Mouse (Mus musculus) limb, embryonic 14.5 days (tissue): Measurements from ENCODE around the gene Rfc5. TPM values are rescaled to one million over a fixed set of nuclear protein-coding genes. Genes with fewer than 3 reads are reported as not detected.
"Not testable (repeated sequence)": the region's sequence is repeated elsewhere in the genome, so short reads cannot be mapped to it uniquely, and the experiment has no call there.

Experiments used
- ATAC-seq: fragments of 200-750 bp; cut with Nextera tagmentation; 2 replicates; pipeline ENCODE4 v1.8.0; 2017; ENCODE audit warnings: low read depth, moderate number of reproducible peaks, moderate TSS enrichment; ENCODE audit not compliant: low FRiP score
- DNase-seq: peaks from one replicate; pipeline ENCODE4 v3.0.0-alpha.2; 2015; ENCODE audit warnings: low spot score
- H3K27ac ChIP-seq: fragments of 300-500 bp; sonication (generic); replicated peaks from 2 replicates; pipeline ENCODE4 v1.5.1; 2014; ENCODE audit warnings: low read depth, mild to moderate bottlenecking, low read length, moderate library complexity, mixed read lengths
- H3K27me3 ChIP-seq: fragments of 300-500 bp; sonication (generic); 2 replicates; pipeline ENCODE4 v1.6.1; 2014; ENCODE audit warnings: low read length, mixed read lengths; ENCODE audit not compliant: control insufficient read depth, insufficient read depth
- H3K36me3 ChIP-seq: fragments of 300-500 bp; sonication (generic); 2 replicates; pipeline ENCODE4 v1.6.1; 2014; ENCODE audit warnings: mild to moderate bottlenecking, low read length, moderate library complexity, mixed read lengths; ENCODE audit not compliant: control insufficient read depth, insufficient read depth
- H3K4me1 ChIP-seq: fragments of 300-500 bp; sonication (generic); 2 replicates; pipeline ENCODE4 v1.6.1; 2014; ENCODE audit warnings: antibody characterized with exemption, low read length, mixed read lengths; ENCODE audit not compliant: control insufficient read depth, insufficient read depth
- H3K4me2 ChIP-seq: fragments of 300-500 bp; sonication (generic); replicated peaks from 2 replicates; pipeline ENCODE4 v1.6.1; 2014; ENCODE audit warnings: low read depth, mild to moderate bottlenecking, low read length, moderate library complexity; ENCODE audit not compliant: severe bottlenecking
- H3K4me3 ChIP-seq: fragments of 300-500 bp; sonication (generic); replicated peaks from 2 replicates; pipeline ENCODE4 v1.5.1; 2014; ENCODE audit warnings: low read length
- H3K9ac ChIP-seq: fragments of 300-500 bp; sonication (generic); 2 replicates; pipeline ENCODE4 v1.6.1; 2014; ENCODE audit warnings: mild to moderate bottlenecking, low read depth, low read length, moderate library complexity; ENCODE audit not compliant: severe bottlenecking
- H3K9me3 ChIP-seq: fragments of 300-500 bp; sonication (generic); 2 replicates; pipeline ENCODE4 v1.6.1; 2016; ENCODE audit warnings: low read length; ENCODE audit not compliant: control insufficient read depth
- POLR2A ChIP-seq: fragments of 200-500 bp; IDR thresholded peaks from 2 replicates; pipeline ENCODE4 v1.8.0; 2012; ENCODE audit warnings: inconsistent platforms, mild to moderate bottlenecking, moderate library complexity, borderline replicate concordance; ENCODE audit not compliant: insufficient read depth, insufficient read length; ENCODE audit errors: extremely low read depth
- WGBS: fragments of 180-500 bp; shearing (Covaris S2); extraction: QIAGEN DNeasy Blood & Tissue Kit; methylation state at CpG from one replicate; pipeline ENCODE4 v1.1.7; 2014; 5-methylcytosine and 5-hydroxymethylcytosine counted together
- polyA plus RNA-seq, 2 experiments: library from polyadenylated mRNA; depleted of rRNA in 1 of 2; stranded (reverse) in 1 of 2; unstranded in 1 of 2; fragments of >200 nt; fragmentation: Nextera tagmentation in 1 of 2; extraction: Ambion mirVana in 1 of 2; gene quantifications; 2 replicates each; pipeline versions ENCODE4 v1.2.1 to v1.2.3; 2012 to 2014

Rfc5 gene
- polyA plus RNA-seq, 2 experiments: 54.7 to 74.7 TPM

DNA sequence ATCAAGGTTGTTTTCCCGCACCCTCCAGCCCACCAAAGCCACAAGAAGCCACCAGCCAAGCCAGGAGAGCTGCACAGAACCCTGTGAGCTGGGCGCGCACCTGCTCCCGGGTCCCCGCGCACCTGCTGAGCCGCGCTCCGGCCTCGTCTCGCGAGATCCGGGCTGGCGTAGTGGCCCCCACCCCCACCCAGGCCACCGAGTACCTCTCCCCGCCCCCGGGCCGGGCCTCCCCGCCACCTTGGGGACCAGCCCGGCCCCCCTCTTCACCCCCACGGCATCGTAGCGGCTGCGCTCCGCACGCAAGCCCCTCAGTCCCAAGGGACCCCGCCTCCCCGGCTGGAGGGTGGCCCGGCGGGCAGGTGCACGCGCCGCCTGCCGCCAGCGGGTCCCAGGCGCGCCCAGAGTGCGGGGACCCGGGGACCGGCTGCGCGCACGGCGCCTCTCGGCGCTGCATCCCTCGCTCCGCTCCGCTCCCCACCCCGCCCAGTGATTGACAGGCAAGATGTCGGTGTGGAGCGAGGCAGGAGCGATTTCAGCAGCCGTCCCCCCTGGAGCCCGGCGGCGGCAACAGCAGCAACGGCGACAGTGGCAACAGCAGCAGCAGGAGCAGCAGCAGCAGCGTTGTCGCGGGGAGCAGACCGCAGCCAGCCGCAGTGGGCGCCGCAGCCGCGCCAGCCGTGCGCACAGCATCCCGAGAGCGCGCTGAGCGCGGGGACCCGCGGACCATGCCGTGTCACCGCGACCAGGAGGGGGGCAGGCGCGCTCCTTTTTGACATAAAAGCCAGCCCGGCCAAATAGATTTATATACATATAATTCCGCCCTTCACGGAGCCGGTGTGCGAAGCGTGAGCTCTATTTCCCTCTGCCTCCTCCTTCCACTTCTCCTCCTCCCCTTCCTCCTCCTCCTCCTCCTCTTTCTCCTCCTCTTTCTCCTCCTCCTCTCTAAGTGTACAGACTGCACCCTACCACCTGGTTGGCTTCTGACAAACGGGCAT is 25.0 kb upstream of the Rfc5 start, which contains the start of gene Ksr2:
Gene Ksr2 (plus strand): TSS at position 494 of the 995 bp plus-strand sequence.
- Histone ChIP-seq H3K27me3 (peaks cover 51% of the 10 kb centered on the region), H3K9ac (peak within 1 kb of the TSS; percentile 43), H3K27ac (no peak within 1 kb of the TSS), H3K4me2 (peak within 1 kb of the TSS; percentile 97), H3K9me3 (no peaks in the 10 kb centered on the region), H3K36me3 (no peaks in the 10 kb centered on the region), H3K4me1 (no peaks in the 10 kb centered on the region), H3K4me3 (peak within 1 kb of the TSS; percentile 54)
- DNase-seq: no peak
- no peak for TF ChIP-seq POLR2A
- under 1% methylated on average over 68 of the region's 89 CpGs for WGBS
- peak; percentile 50; the same call in 1 of the 2 replicates for ATAC-seq

DNA sequence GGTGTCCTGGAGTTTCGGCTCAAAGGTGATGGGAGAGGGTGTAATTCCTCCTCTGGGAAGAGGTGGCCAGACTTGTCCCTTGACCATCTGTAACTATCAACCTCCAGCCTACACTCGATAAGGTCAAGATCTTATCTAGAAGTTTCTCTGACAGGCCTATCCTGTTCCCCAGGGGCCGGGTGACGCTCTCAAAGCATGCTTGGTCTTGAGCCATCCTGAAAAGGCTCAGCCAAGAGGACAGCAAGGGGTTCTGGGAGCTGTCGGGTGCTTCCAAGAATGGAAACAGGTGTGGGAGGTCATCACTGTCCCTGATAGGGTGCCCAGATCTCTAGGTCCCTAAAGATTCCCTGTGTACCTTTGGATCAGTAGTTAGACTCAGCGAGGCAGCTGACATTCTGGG is 20.5 kb upstream of the Rfc5 start:
- no peaks in the 10 kb centered on the region for H3K9me3 ChIP-seq
- TF ChIP-seq POLR2A: no peak
- H3K4me3 ChIP-seq: no peak overlapping the region
- ATAC-seq (no peak), DNase-seq (no peak)
- H3K36me3 ChIP-seq: no peaks in the 10 kb centered on the region
- H3K4me1 ChIP-seq: no peaks in the 10 kb centered on the region
- H3K4me2 ChIP-seq: no peak overlapping the region
- H3K27ac ChIP-seq: no peak overlapping the region
- peaks cover 27% of the 10 kb centered on the region for H3K27me3 ChIP-seq
- H3K9ac ChIP-seq: no peak overlapping the region
- 65% methylated on average over 6 of the region's 6 CpGs for WGBS

GRCm38 (mm10) chr5:117408216-117408615 is 19.4 kb upstream of the Rfc5 start:
- Histone ChIP-seq H3K27me3 (peaks cover 15% of the 10 kb centered on the region), H3K4me1 (no peaks in the 10 kb centered on the region), H3K4me3 (no peak overlapping the region), H3K27ac (no peak overlapping the region), H3K36me3 (no peaks in the 10 kb centered on the region), H3K4me2 (no peak overlapping the region), H3K9me3 (no peaks in the 10 kb centered on the region), H3K9ac (no peak overlapping the region)
- TF ChIP-seq POLR2A: no peak
- 61% methylated on average over 4 of the region's 4 CpGs for WGBS
- ATAC-seq (no peak), DNase-seq (no peak)

DNA sequence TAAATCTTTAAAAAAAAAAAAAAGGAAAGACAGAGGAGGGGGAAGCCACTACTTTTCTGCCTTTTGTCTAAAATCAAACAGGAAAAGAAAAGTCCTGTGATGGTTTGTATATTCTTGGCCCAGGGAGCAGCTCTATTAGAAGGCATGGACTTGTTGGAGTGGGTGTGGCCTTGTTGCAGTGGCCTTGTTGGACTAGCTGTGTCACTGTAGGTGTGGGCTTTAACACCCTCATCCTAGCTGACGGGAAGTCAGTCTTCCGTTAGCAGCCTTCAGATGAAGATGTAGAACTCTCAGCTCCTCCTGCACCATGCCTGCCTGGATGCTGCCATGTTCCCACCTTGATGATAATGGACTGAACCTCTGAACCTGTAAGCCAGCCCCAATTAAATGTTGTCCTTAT is 15.8 kb upstream of the Rfc5 start:
- not testable (repeated sequence) for DNase-seq, H3K27me3 ChIP-seq, ATAC-seq, H3K4me2 ChIP-seq, H3K4me1 ChIP-seq, H3K9me3 ChIP-seq, H3K27ac ChIP-seq, H3K9ac ChIP-seq, H3K36me3 ChIP-seq, H3K4me3 ChIP-seq
- 70% methylated on average over 2 of the region's 2 CpGs for WGBS

DNA sequence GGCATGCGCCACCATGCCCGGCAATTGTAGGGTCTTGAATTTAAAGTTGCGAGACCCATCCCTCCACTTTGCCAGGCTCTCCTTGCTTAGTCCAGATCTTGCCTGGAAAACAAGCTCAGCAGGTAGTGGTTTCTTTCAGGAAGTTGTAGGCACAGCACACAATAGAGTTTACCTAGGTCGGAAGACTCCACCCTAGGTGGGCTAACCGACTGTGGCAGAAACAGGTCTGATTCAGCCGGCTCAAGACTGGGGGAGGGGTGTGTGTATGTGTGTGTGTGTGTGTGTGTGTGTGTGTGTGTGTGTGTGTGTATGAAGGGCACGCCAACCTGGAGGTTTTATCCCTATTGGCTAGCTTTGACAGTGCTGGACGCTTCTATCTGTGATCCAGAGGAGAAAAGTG is 14.8 kb upstream of the Rfc5 start:
- Histone ChIP-seq H3K27ac (no peak overlapping the region), H3K4me2 (no peak overlapping the region), H3K4me1 (no peaks in the 10 kb centered on the region), H3K9ac (no peak overlapping the region), H3K27me3 (no peaks in the 10 kb centered on the region), H3K9me3 (no peaks in the 10 kb centered on the region), H3K4me3 (no peak overlapping the region), H3K36me3 (no peaks in the 10 kb centered on the region)
- ATAC-seq (no peak), DNase-seq (no peak)
- no peak for TF ChIP-seq POLR2A
- 85% methylated on average over 8 of the region's 8 CpGs for WGBS
